Mouse (Mus musculus) thymus, adult 2 months (tissue): ENCODE results near the gene Gm10318. TPM values are rescaled to one million over a fixed set of nuclear protein-coding genes. Genes with fewer than 3 reads are reported as not detected.

Experiments
- DNase-seq: peaks from one replicate; pipeline ENCODE4 v3.0.0; 2021
- H3K27ac ChIP-seq: fragments of 200-500 bp; 2 replicates; pipeline ENCODE4 v1.5.1; 2012; ENCODE audit warnings: low read length, control low read depth; ENCODE audit not compliant: control insufficient read depth, insufficient read depth
- H3K27me3 ChIP-seq: fragments of 200-500 bp; 2 replicates; pipeline ENCODE4 v1.6.1; 2012; ENCODE audit warnings: mild to moderate bottlenecking, low read length, moderate library complexity, mixed read lengths; ENCODE audit not compliant: control insufficient read depth, insufficient read depth
- H3K36me3 ChIP-seq: fragments of 200-500 bp; 2 replicates; pipeline ENCODE4 v1.6.1; 2012; ENCODE audit warnings: mild to moderate bottlenecking, low read length, moderate library complexity; ENCODE audit not compliant: control insufficient read depth, insufficient read depth
- H3K4me1 ChIP-seq: fragments of 200-500 bp; replicated peaks from 2 replicates; pipeline ENCODE4 v1.6.1; 2012; ENCODE audit warnings: low read length; ENCODE audit not compliant: control insufficient read depth, insufficient read depth
- H3K4me3 ChIP-seq: fragments of 200-500 bp; 2 replicates; pipeline ENCODE4 v1.5.1; 2012; ENCODE audit warnings: mild to moderate bottlenecking, low read length, control low read depth, moderate library complexity; ENCODE audit not compliant: control insufficient read depth, insufficient read depth
- CTCF ChIP-seq: fragments of 200-500 bp; IDR thresholded peaks from 2 replicates; pipeline ENCODE4 v1.5.1; 2012; ENCODE audit warnings: mild to moderate bottlenecking, control low read depth, low read length, moderate library complexity, borderline replicate concordance; ENCODE audit not compliant: control insufficient read depth, poor library complexity, insufficient read depth; ENCODE audit errors: extremely low read depth
- POLR2A ChIP-seq: fragments of 200-500 bp; IDR thresholded peaks from 2 replicates; pipeline ENCODE4 v1.6.1; 2012; ENCODE audit warnings: mild to moderate bottlenecking, low read length, control low read depth, moderate library complexity; ENCODE audit not compliant: control insufficient read depth, poor library complexity, insufficient read depth; ENCODE audit errors: extremely low read depth
- WGBS: fragments of 180-500 bp; shearing (Covaris S2); methylation state at CpG from one replicate; pipeline ENCODE4 v1.1.7; 2018; 5-methylcytosine and 5-hydroxymethylcytosine counted together
- polyA plus RNA-seq: library from polyadenylated mRNA; depleted of rRNA; stranded (reverse); fragments of >200 nt; gene quantifications from 2 replicates; pipeline ENCODE4 v1.2.3, GENCODE M21; 2012

Gm10318 gene
- polyA plus RNA-seq, 1 experiment: not detected

DNA sequence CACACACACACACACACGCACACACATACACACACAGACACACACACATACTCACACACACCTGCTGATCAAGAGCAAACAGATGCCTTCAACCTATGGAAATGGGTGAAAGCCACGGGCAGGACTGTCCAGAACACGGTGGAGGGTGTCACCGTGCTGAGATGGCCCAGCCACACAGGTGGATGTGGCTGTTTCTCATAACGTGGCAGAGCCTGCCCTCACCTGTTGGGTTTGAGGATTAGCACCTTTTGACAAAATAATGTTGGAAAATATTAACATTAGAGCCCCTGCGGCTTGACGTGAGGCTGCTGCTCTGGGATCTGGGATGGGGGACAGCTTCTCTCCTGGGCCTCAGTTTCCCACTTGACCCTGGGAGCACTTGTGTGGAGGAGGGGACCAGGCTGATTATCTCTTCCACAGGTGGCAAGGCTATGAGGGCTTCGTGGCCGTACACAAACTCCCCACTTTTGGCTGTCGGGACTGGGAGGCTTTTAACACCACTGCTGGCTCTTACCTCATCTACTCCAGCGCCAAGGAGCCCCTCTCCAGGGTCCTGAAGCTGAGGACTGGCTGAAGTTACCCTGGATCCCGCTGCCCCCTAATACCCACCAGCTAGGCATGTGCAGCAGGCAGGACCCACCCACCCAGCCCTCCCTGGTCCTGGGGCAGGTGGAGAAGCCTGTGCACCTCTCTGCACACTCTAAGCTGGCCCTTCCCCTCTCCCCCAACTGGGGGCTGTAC, 33.5 kb downstream of the Gm10318 start:
- 72% methylated on average over 12 of the region's 12 CpGs for WGBS
- H3K27me3 ChIP-seq: no peaks in the 10 kb centered on the region
- no peak overlapping the region for H3K4me3 ChIP-seq
- no peaks in the 10 kb centered on the region for H3K4me1 ChIP-seq
- TF ChIP-seq CTCF (no peak), POLR2A (no peak)
- no peak for DNase-seq
- no peaks in the 10 kb centered on the region for H3K36me3 ChIP-seq
- no peak overlapping the region for H3K27ac ChIP-seq

DNA sequence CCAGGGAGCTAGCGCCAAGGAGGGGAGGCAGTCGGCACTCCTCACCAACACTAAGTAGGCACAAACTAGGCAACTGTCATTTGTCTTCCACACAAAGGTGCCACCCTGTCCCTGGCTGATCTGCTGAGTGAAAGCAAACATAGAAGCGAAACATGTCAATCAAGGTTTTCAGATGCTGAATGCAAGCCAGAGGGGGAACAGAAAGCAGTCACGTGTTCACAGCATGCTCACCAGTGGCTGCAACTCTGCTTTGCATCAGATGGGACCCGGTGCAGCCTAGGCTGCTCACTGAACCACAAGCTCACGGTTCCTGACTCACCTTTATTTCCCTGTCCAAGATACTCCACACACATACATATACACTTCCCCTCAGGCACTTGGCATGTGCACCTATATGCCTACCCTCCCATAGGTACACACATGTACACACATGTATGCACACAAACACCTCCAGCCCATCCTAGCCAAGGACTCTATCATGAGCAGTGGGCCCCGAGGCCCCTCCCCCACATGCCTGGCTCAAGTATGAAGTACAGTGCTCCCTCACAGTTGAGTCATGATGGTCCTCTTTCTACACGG, 38.4 kb downstream of the Gm10318 start:
- no peaks in the 10 kb centered on the region for H3K27me3 ChIP-seq
- H3K36me3 ChIP-seq: no peaks in the 10 kb centered on the region
- no peaks in the 10 kb centered on the region for H3K4me1 ChIP-seq
- 91% methylated on average over 8 of the region's 8 CpGs for WGBS
- no peak overlapping the region for H3K27ac ChIP-seq
- no peak overlapping the region for H3K4me3 ChIP-seq
- DNase-seq: no peak
- no peak for TF ChIP-seq CTCF
- no peak for TF ChIP-seq POLR2A

DNA sequence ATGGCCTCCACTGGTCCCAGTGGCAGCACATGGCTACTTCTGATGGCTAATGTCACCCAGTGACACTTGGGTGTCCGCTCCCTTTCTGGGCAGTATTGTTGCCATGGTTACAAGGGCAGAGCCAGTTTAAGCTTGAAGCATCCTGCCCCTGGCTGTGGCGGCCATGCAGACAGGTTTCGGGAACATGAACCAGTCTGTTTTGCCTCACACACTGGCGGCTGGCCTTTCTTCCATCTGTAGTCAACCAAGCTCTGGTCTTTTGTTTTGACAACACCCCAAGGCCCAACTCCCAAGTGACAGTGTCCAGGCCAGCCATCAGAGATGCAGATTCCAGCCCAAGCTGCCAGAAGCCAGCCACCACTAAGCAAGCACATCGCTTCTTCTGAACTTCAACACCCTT, 42.9 kb downstream of the Gm10318 start:
- H3K27me3 ChIP-seq: no peaks in the 10 kb centered on the region; the same call in 1 of the 2 replicates
- no peak overlapping the region for H3K4me3 ChIP-seq
- 90% methylated on average over 5 of the region's 5 CpGs for WGBS
- TF ChIP-seq POLR2A: no peak
- no peak for TF ChIP-seq CTCF
- DNase-seq: no peak
- H3K27ac ChIP-seq: no peak overlapping the region
- H3K36me3 ChIP-seq: no peaks in the 10 kb centered on the region
- no peaks in the 10 kb centered on the region for H3K4me1 ChIP-seq

- DNase-seq: no peak
- Histone ChIP-seq H3K4me3 (no peak overlapping the region), H3K27me3 (peaks cover 4% of the 10 kb centered on the region), H3K4me1 (peaks cover 13% of the 10 kb centered on the region), H3K27ac (no peak overlapping the region), H3K36me3 (no peaks in the 10 kb centered on the region)
- 68% methylated on average over 7 of the region's 7 CpGs for WGBS
- TF ChIP-seq POLR2A (no peak), CTCF (no peak)
Observed at GRCm38 (mm10) chr10:77900126-77900525, 47.5 kb downstream of the Gm10318 start.

DNA sequence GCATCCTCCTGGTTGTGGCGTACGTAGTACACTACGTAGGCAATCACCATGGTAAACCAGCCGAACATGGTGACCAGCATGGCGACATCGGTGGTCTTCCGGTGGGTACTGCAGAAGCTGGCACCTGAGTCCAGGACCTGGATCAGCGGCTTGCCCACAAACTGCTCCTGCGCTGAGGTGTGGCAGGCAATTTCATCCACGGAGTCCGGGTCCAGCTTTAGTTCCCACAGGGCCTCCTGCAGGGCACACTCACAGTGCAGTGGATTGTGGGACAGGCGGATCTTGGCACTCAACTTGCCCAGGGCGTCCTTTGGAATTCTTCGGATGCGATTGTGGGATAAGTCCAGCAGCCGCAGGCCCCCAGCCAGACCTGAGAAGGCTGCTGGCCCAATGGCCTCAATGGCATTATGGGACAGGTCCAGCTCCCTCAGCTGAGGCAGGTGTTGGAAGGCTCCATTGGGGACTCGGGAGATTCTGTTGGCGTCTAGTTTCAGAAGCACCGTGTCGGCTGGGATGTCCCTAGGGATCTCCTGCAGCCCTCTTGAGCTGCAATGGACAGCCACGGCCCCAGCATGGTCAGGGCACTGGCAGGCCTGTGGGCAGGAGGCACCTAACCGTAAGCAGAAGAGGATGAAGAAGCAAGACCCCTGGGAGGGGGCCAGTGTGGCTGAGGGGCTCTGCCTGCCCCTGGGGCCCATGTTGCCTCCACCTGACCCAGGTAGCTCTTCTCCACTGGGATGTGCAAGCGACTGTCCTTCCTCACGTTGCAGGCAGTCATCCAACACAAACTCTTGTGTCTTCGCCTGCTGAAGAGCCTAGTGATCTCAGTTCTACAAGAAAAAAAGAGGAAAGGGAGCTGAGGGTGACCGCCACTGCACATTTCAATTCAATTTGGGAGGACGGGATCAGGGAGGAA, 48.5 kb downstream of the Gm10318 start:
- WGBS: 93% methylated on average over 27 of the region's 27 CpGs
- Histone ChIP-seq H3K27ac (no peak overlapping the region), H3K4me1 (peaks cover 13% of the 10 kb centered on the region), H3K27me3 (peaks cover 4% of the 10 kb centered on the region), H3K36me3 (no peaks in the 10 kb centered on the region), H3K4me3 (no peak overlapping the region)
- TF ChIP-seq POLR2A (no peak), CTCF (no peak)
- DNase-seq: no peak

GRCm38 (mm10) chr10:77901871-77902210, 49.2 kb downstream of the Gm10318 start:
- H3K4me1 ChIP-seq: peaks cover 13% of the 10 kb centered on the region
- H3K27ac ChIP-seq: no peak overlapping the region
- no peak for DNase-seq
- H3K36me3 ChIP-seq: no peaks in the 10 kb centered on the region
- no peak for TF ChIP-seq CTCF
- no peak for TF ChIP-seq POLR2A
- peaks cover 4% of the 10 kb centered on the region for H3K27me3 ChIP-seq
- H3K4me3 ChIP-seq: peak overlapping the region; percentile 9
- 10% methylated on average over 14 of the region's 14 CpGs for WGBS
